Mouse (Mus musculus) left cerebral cortex, postnatal 36 days (tissue): ENCODE results near the gene Cyyr1. TPM values are rescaled to one million over a fixed set of nuclear protein-coding genes. Genes with fewer than 3 reads are reported as not detected.
"Not testable (repeated sequence)": the region's sequence is repeated elsewhere in the genome, so short reads cannot be mapped to it uniquely, and the experiment has no call there.

ENCODE experiments used
- DNase-seq, 2 experiments: peaks; one replicate each; pipeline ENCODE4 v3.0.0; 2021 to 2022; ENCODE audit warnings: low spot score in 2 of 2, mixed read lengths in 1 of 2
- intact Hi-C: fragments of 180-260 bp; cut with DNase I; formaldehyde crosslinking; loops from one replicate; pipeline ENCODE4 v1.15.1; 2025
- total RNA-seq, 2 experiments: library from RNA; stranded (reverse); gene quantifications; 2 replicates each; pipeline ENCODE4 v1.2.3; 2021

The Cyyr1 gene
- 1 to 10 TPM; 3.8 to 5.3 TPM for total RNA-seq

DNA sequence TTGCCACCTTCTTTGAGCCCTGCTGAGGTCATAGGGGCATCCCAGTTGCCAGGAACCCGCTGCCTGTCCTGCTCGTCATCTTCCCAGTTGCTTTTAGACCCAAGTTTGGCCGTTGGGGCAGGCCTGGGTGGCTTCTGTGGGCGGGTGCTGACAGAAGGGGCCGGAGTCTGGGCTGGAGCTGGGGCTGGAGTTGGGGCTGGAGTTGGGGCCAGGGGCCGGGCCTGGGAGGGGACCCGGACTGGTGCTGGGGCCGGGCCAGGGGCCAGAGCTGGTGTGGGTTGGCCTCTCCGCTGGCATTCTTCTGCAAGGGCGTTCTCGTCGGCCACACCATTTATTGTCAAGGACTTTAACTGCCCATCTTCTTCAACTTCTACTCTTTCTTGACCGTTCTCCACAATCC, at the start of gene Cyyr1:
TSS of gene Cyyr1 (minus strand) at position 101 of the 400 bp plus-strand sequence.
- DNase-seq, intact Hi-C loops: not testable (repeated sequence)

DNA sequence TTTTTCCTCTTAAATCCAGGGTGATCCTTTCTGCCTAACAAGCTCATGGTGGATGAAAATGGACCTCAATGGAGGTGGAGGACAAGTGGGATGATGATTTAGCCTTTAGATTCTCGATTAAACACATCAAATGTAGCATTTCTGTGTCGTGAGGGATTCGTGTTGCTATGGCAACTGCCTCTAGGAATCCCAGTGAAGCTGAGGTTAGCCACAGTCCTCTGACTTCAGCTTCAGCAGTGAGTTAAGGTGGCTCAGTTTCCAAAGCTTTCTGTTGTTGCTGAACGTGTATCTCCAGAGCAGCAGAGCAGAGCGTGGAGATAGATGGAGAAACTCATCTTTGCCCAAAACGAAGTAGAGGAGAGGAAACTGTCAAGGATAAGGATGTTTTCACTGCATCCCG, 35.6 kb upstream of the Cyyr1 start:
- intact Hi-C loops = no loop called here
- no peak for DNase-seq

DNA sequence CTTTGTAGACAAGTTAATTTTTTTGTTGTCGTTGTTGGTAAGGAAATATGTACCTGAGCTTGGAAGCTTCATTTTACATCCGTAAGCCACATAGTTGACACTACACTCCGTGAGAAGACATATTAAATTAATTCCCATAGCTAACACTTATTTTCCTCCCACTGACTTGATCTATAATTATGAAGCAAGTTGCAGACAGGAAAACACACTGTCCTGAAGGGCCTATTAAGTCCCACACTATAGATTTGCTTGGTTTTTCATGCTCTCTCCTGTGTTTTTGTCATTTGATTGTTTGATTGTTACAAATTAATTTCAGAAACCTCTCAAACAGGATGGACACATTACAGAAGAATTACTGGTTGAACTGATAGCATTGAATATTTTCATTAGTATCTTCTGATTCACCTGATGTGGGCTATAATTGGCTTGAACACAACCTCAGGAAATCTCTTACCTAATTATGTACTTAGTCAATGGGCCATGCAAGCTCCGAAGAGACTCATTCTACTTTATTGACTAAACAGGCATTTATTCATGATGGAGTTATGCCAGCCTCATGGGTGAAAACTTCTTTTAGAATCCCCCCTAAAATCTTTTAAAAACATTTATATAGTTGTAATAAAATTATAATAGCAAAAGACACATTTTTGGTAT, 34.5 kb upstream of the Cyyr1 start:
- intact Hi-C loops = no loop called here
- no peak for DNase-seq

DNA sequence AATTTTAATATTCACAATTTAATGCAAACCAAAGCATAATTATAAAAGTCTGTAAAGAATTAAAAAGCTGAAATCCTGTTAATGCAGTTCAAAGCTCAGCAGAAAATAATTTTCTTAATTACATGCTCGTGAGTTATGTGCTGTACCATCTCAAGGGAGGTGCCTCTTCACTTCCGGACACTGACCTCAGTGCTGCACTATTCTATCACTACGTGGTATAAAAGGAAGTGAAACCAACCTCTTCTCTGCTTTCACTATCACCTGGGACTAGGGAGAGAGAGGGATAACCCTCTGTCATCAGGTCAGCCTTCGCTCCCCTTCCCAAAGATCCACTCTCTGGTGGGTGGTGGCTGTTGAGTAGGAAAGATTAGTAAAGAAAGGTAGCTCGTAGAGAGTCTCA, 13.3 kb upstream of the Cyyr1 start:
- intact Hi-C loops = no loop called here
- DNase-seq = no peak

DNA sequence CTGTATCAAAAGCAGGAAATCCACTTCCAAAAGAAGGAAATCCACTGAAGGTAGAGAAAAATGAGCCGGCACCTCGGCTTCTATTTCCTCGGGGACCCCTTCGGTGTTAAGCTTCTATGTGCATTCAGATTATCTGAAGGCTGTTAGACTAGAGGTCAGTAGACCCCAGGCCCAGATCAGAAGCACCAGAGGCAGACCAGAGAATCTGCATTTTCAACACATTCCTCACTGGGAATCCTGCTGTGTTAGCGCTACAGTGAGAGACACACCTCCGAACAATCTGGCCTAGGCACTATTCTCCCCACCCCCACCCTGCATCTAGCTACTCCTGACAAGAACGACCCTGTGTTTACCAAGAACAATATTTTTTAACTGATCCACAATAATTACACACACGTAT, 641 bp upstream of the Cyyr1 start:
- intact Hi-C loops = no loop called here

DNA sequence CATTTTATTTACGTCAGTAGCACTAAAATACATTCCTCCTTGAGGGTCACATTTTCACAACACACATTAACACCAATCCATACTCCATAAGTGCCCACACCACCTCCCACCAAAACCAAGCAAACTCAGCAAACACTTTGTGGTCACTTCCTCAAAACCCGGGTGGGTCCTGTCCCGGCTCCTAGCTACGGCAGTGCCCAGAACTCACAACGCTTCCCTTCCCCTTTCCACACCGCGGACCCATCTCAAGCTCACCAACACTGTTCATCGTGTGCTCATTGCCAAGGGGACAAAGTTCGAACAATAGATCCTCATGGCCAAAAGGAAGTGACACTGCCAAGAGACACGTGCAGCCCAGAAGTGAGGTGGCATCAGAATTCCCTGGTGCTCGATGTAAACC, 1.2 kb downstream of the Cyyr1 start:
- DNase-seq, intact Hi-C loops: not testable (repeated sequence)

More for the DNA sequence above, 641 bp upstream of the Cyyr1 start:
- no peak for DNase-seq

DNA sequence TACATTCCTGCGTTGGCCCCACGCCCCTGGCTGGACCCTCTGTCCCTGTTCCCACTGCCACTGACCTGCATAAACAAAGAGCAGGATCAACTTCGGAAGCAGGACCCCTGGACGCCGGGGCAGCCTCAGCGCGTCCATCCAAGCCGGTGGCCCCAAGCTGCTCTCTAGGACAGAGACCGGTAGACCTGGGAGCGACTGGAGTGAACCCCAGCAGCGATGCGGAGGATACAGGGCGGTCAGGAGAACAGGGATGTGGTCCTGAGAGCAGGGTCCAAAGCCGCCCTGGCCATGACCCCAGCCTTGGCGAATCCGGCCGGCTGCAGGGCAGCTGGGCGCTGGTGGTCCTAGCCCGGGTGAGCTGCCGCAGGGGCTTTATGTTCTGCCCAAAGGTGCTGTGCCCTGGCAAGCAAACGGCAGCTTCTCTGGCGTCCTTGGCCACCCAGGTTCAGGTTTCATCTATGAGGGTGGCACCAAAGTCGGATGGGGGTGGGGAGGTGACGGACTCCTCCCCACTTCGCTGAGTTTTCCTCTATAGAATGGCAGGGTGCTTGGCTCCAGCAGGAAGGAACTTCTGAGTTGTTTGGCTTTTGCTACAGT, 3.1 kb downstream of the Cyyr1 start:
- no peak for DNase-seq
- intact Hi-C loops = no loop called here

DNA sequence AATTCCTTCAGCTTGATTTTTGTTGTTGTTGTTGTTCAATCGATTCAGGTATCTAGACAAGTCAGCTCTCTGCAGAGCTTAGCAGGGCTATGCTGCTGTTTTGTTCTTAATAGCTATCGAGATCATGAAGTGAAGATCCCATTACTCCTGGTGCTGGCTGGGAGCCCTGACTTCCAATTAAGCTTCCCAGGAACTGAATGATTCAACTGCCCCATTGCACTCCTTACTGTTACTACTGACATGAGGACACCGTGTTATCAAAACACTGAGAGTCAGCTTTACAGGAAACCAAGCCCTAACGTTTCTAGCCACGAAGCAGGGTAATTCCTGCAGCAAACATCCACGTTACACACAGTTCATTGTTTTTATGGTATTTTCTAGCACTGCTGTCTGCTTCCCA, 6.7 kb downstream of the Cyyr1 start:
- no peak for DNase-seq
- intact Hi-C loops = no loop called here

DNA sequence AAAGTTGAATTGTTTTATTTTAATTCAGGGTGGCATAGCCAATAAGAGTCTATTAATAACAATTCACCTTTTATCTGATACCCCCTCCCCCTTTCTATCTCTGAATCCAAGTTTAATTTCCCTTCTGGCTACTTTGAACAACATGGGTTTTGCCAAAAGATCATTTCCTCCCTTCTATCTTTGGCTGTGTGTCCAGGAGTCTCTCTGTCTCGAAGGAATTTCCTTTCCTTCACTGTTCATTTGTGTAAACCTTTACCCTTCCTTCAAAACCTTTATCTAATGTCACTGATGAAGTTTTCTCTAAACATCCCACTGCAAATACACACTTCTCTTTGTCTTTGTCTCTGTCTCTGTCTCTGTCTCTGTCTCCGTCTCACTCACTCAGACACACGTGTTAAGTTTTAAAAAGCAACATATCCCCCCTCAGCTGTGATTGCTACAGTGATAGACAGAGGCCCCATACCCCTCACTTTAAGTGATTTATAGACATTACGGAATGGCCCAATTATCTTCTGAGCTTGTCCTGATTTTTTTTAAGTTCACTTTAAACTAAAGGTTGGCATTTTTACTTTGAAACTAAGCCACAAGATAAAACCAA, 11.4 kb downstream of the Cyyr1 start:
- intact Hi-C loops = no loop called here

DNA sequence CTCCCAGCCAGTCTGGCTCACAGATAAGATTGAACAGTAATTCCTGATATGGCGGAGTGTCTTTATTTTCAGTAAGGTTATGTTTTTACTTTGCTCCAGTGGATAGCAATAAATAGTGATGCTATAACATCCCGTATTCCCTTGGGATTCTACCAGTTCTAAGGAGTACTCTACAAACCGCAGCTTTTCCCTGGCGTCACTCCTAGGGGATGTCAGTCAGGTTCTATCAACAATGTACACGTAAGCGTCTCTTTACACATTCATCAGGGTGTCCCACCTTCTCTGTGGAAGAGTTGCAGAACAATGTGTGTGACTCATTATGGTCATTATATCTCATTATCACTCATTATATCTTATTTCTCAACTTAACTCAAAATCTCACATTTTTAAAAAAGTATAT, 12.2 kb downstream of the Cyyr1 start:
- DNase-seq = no peak
- intact Hi-C loops = no loop called here

More for the DNA sequence above, 11.4 kb downstream of the Cyyr1 start:
- no peak for DNase-seq

DNA sequence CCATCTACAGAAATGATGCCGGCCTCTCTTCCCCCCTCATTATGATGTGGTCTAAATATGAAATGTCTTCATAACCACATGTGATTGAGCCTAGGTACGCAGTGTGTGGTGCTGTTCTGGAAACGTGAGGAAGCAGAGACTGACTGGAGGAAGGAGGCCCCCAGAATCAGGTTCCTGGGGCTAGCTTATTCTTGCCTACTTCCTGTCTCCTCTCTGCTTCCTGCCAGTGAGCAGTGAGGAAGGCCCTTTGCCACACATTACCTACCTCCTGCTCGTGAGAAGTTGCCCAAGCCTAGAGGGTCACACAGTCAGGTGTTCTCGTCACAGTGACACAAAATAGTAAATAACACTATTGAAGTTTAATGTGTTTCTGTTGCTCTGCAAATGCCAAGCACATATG, 14.8 kb downstream of the Cyyr1 start:
- DNase-seq = no peak
- intact Hi-C loops = no loop called here

DNA sequence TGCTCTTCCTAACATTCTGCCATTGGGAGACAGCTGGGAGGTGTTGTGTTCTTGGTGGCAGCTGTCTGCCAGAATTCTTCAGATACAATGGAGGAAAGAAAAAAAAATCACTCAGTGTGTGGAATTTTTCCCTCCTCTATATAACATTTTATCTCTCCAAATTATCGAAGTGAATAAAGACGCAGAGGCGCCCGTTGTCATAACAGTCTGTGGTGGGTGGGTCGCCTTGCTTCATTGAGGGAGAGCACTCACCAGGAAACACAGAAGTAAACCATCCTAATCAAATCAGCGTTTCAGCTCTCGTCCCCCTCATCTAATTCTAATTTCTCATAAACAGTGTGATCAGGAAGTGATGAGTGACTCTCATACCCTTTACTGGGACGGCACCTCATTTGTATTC, 17.1 kb downstream of the Cyyr1 start:
- DNase-seq = no peak
- intact Hi-C loops = no loop called here

DNA sequence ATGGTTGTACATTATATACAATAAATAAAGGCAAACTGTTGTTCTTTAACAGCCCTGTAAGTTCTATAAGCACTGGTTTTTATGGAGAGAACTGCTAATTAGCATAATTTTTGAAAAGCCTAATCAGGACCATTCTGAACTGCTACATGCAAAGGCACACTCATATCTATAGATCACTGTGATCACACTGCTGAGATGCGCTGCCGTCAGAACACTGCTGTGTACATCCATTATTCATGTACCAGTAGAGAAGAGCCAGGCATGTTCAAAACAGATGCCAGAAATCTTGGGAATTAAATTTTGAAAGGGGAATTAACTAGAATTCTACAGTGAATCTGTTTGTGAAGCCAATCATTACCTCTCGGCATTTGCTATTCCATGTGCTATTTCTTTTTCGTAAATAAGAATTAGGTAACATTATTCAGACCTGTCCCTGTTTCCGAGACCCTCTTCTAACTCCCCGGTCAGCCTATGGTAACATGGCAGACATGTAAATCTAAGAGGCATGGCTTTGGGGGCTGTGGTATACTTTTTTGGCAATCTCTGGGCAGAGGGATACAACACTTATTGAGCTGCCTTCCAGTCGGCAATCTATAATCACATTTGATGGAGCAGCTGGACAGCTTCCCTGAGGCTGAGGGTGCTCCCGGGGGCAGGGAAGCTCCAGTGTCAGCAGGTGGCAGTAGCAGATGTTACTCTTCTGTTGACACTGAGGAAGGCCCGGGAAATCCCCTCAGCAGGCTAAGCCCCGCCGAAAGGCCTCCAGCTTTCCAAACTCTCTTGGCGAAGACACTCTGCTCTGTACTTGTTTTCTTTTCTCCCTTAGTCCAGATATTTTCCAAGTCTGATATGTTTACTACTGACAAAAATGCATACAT, 25.2 kb downstream of the Cyyr1 start:
- intact Hi-C loops = no loop called here
- DNase-seq = no peak

DNA sequence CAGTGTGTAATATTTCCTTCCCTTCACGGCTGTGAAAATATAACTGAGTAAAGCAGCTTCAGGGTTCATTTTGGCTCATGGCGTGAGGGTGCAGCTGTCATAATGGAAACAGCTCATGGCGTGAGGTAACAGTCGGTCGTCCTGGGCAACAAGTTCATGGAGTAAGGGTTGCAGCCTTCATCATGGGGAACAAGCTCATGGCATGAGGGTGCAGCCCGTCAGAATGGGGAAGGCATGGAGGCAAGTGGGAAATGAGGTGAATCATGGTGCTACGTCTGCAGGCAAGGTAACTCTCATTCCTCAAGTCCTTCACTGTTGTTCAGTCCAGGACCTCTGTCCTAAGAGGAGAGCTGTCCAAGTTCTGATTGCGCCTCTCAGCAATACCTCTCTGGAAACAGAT, 28.6 kb downstream of the Cyyr1 start:
- intact Hi-C loops = no loop called here
- DNase-seq = no peak

DNA sequence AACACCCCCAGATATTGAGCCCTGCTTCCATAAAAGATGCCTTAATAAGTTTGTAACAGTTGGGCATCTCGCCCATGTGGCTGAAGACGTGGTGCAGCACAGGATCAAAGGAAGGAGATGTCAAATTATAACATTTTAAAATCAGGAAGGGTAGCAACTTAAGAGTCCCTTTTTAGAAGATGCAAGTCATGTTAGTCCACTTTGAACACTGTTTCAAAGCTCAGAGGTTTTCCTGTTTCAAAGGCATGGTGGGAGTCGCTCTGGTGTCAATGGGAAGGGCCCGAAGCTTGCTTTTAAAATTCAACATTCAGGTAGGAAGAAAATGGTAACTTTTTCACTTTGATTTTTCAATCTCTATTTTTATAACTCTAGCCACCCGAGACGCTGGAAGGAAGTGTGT, 45.9 kb downstream of the Cyyr1 start:
- DNase-seq = no peak
- intact Hi-C loops = no loop called here

DNA sequence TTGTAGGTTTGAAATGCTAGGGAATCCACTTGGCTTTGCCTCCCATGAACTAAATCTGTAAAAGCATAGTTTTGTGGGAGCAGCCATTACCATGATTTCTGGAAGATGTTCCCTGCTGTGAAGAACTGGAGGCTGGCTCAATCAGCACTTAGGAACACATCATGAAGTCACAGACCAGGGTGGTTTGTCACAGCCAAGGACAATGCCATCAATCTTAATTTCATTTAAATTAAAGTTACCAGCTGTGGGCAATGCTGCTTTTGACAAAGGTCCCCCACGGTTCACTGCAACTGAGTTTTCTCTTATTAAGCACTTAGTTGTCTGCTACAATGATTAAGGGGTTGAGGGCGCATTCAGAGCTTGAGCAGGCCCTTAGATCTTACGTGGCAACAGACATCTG, 48.1 kb downstream of the Cyyr1 start:
- intact Hi-C loops = no loop called here
- DNase-seq = no peak

DNA sequence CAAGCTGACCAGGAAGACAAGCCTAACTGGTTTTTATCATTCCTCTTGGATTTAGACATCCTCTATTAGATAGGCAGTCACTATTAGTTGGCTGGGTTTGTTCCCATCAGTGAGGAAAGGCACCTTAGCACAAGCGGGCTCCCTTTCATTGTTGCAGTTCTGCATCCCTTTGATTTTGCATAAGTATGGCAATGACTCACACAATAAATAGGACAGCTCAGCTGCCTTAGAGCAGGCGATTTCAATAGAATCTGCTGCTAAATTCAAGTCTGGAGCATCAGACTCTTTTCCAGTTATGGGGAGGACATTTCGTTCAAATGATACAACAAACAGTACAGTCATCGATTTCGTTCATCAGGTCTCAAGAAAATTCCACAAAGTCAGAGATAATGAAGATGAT, 49.8 kb downstream of the Cyyr1 start:
- intact Hi-C loops = no loop called here
- DNase-seq = no peak

DNA sequence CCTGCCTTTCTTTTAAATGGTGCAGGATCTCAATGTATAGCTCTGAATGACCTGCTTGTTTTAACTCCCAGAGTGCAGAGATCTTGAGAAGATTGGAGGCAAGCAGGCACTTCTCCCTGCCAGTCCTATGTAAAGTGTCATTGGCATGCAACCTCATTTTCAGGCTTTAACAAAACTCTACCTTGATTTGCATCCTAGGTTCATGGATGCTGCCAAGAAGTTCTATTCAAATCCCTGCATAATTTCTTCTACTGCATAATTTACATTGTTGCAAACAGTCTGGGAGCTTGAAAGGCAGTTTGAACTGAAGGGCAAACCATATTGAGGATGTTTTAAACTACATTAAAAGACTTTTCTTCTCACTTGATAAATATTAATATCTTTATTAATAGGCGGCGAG, 57.4 kb downstream of the Cyyr1 start:
- DNase-seq = no peak
- intact Hi-C loops = no loop called here

DNA sequence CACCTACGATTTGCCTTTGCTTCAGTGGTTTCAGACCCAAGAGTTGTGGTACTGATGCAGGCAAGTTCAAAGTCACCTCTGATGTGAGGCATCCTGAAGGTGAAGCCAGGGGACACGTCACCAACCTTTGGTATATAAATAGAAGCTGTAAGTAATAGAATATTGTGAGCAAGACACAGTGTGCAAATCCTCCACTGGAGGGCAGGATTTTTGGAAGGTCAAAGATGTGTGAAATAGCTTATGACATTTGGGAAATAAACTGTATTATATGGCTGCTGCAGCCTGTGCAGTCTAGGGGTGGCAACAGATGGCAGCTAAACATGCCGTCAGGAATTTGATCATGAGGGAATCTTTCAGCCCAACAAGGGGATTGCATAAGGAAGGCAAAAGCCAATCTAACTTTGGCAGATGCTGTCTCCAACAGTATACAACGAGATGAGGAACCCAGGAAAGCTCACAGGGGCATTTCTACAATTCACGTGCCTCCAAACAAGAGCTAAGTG, 65.0 kb downstream of the Cyyr1 start:
- intact Hi-C loops = no loop called here
- no peak for DNase-seq

DNA sequence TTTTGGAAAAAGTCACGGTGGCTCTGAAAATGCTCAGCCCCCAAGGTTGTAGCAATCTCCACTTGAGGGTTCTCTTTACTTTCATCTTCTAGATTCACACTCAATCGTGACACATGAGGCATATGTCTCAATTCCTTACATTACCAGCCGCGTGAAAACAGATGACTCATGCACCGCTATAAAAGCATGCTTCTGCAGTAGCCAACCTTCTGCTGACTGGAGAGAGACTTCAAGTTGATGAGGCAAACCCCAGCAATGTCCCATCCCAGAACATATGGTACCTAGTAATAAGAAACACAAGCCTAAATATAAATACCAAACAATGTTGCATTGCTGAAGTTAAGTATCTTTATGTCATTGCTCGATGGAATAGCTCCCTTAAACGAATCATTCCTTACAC, 65.9 kb downstream of the Cyyr1 start:
- DNase-seq = peak; percentile 17 to 30
- intact Hi-C loops = no loop called here
